Comparison of ENCODE assay signal across 12 mouse cellular contexts in the genomic region with DNA sequence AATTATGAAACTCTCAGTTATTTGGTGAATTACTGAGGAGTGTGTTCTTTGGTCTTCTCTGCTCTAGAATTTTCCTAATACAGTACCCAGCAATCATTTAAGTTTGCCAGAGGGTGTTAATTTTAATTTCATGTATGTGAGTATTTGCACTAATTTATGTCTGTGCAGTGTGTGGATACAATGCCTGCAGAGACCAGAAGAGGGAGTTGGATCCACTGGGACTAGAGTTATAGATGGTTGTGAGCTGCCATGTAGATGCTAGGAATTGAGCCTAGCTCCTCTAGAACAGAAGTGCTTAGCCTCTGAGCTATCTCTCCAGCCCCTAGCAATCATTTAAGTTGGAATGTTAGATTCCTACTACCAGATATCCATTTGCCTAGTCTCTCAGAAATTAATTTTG.
"Had no signal": no experiment of that assay in that cellular context is flagged by ENCODE, and none has a peak within 500 bp of the region (broad histone marks: within the 10 kb centered on the region; RNA-seq: fewer than 3 reads in every experiment).

No protein-coding gene starts in this region.

- H3K27ac ChIP-seq: hindbrain, embryonic 15.5 days; limb, embryonic 13.5 days; lung, embryonic 15.5 days; neural tube, embryonic 12.5 days had no signal

- H3K36me3 ChIP-seq: hindbrain, embryonic 15.5 days had no signal

- H3K4me2 ChIP-seq: hindbrain, embryonic 15.5 days; limb, embryonic 13.5 days; lung, embryonic 15.5 days; neural tube, embryonic 12.5 days had no signal

- H3K9me3 ChIP-seq: hindbrain, embryonic 15.5 days; limb, embryonic 13.5 days; lung, embryonic 15.5 days; neural tube, embryonic 12.5 days had no signal

- DNase-seq: kidney, adult 11 months; kidney, adult 9 months; kidney, postnatal 10 days; layer of hippocampus, postnatal 36 days; lung, postnatal 36 days; midbrain, embryonic 14.5 days; thymus, adult 18-20 months; thymus, postnatal 14 days had no signal

- H3K4me1 ChIP-seq: hindbrain, embryonic 15.5 days; limb, embryonic 13.5 days; lung, embryonic 15.5 days; neural tube, embryonic 12.5 days had no signal

- H3K9ac ChIP-seq: hindbrain, embryonic 15.5 days; limb, embryonic 13.5 days; lung, embryonic 15.5 days; neural tube, embryonic 12.5 days had no signal

- H3K27me3 ChIP-seq: hindbrain, embryonic 15.5 days; limb, embryonic 13.5 days; lung, embryonic 15.5 days; neural tube, embryonic 12.5 days had no signal

- H3K4me3 ChIP-seq: hindbrain, embryonic 15.5 days; limb, embryonic 13.5 days; lung, embryonic 15.5 days; neural tube, embryonic 12.5 days had no signal
